9 mouse cellular contexts compared by ENCODE assay signal in the genomic region with DNA sequence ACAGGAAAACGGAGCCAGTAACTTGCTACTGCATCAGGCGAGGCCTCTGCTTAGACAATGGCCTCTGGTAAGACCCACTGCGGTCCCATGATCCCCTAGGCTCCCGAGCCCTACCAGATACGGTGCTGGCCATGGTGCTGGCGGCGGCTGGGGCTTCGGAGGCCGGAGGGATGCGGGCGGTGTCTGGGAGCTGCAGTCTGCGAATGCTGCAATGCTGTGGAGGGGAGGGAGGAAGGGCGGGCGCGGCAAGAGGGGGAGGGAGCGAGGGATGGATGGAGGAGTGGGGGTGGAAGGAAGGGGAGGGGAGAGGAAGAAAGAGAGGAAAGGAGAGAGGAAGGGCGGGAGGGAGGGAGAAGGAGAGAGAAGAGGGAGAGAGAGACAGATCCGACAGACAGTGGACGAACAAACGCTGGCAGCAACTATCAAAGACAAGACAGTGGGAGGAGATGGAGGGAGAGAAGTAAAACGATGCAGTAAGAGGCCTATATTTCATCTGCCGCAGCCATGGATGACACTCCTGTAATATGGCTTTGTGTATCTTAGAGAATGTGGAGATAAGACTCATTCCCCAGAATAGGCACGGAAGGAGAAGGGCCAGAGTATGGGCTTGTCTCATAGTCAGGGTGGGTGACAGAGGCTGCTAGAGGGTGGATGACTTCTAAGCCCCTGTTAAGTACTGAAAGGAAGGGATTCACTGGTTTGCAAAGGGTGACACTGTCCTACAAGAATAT. TPM values are rescaled to one million over a fixed set of nuclear protein-coding genes. Genes with fewer than 3 reads are reported as not detected.
DNase-seq lines count a peak whose midpoint lies in the region; ATAC-seq and TF ChIP-seq lines count a peak whose summit lies in the region.
"Had no signal": no experiment of that assay in that cellular context is flagged by ENCODE, and none has a peak within 500 bp of the region (broad histone marks: within the 10 kb centered on the region; RNA-seq: fewer than 3 reads in every experiment).

A gene (minus strand): TSS at position 421 of the 731 bp plus-strand sequence.

- 6% methylated on average over 19 of the region's 23 CpGs for WGBS in heart, embryonic 13.5 days
- 6% methylated on average over 21 of the region's 23 CpGs for WGBS in liver, embryonic 11.5 days
- 2% methylated on average over 19 of the region's 23 CpGs for WGBS in neural tube, embryonic 13.5 days

- peak within 1 kb of the TSS; percentile 82 for H3K4me3 ChIP-seq in ES-Bruce4 (ENCODE audit: low read depth, low read length)
- H3K4me3 ChIP-seq in heart, embryonic 13.5 days, result peak within 1 kb of the TSS; percentile 24
- H3K4me3 ChIP-seq in liver, embryonic 11.5 days (ENCODE audit: low read depth, low read length), result no peak within 1 kb of the TSS
- peak within 1 kb of the TSS; percentile 71 for H3K4me3 ChIP-seq in neural tube, embryonic 13.5 days

- no peaks in the 10 kb centered on the region for H3K36me3 ChIP-seq in ES-Bruce4 (ENCODE audit: control insufficient read depth, insufficient read depth, low read length, poor library complexity, severe bottlenecking)
- H3K36me3 ChIP-seq in heart, embryonic 13.5 days, result no peaks in the 10 kb centered on the region
- H3K36me3 ChIP-seq in liver, embryonic 11.5 days (ENCODE audit: control insufficient read depth, insufficient read depth, low read length), result no peaks in the 10 kb centered on the region
- H3K36me3 ChIP-seq in neural tube, embryonic 13.5 days, result 0 out of 2 replicates have a peak, but pooled peaks cover 1% of the 10 kb centered on the region

- H3K9me3 ChIP-seq in ES-Bruce4 (replicated peaks; ENCODE audit: control insufficient read depth, insufficient read depth, low read length, poor library complexity, severe bottlenecking), result no peaks in the 10 kb centered on the region
- H3K9me3 ChIP-seq in heart, embryonic 13.5 days, result no peaks in the 10 kb centered on the region
- H3K9me3 ChIP-seq in liver, embryonic 11.5 days (ENCODE audit: control insufficient read depth, low read length), result no peaks in the 10 kb centered on the region
- H3K9me3 ChIP-seq in neural tube, embryonic 13.5 days, result no peaks in the 10 kb centered on the region

- H3K27me3 ChIP-seq in ES-Bruce4 (ENCODE audit: control insufficient read depth, insufficient read depth, low read length, poor library complexity, severe bottlenecking), result no peaks in the 10 kb centered on the region
- H3K27me3 ChIP-seq in heart, embryonic 13.5 days (replicated peaks), result peaks cover 82% of the 10 kb centered on the region
- peaks cover 46% of the 10 kb centered on the region for H3K27me3 ChIP-seq in liver, embryonic 11.5 days (replicated peaks; ENCODE audit: control insufficient read depth, insufficient read depth, low read length)
- 0 out of 2 replicates have a peak, but pooled peaks cover 11% of the 10 kb centered on the region for H3K27me3 ChIP-seq in neural tube, embryonic 13.5 days

- TF ChIP-seq EP300 in ES-Bruce4 (IDR thresholded peaks at IDR 0.05; ENCODE audit: insufficient read depth, low read depth, low read length), result peak; percentile 17; the same call in 1 of the 2 replicates

- DNase-seq in adrenal gland, adult 8-10 months, result peak; percentile 20
- peak; percentile 81 for DNase-seq in embryo, embryonic 9.5 days (ENCODE audit: extremely low spot score)
- peak; percentile 86 for DNase-seq in kidney, postnatal 10 days
- peak; percentile 80 for DNase-seq in liver, embryonic 11.5 days (ENCODE audit: low spot score)
- DNase-seq in c-Kit-positive CD71-positive TER-119-positive erythroid progenitor cells, embryonic 14.5 days (ENCODE audit: low spot score), result no peak

- no peak for TF ChIP-seq CTCF in ES-Bruce4 (IDR thresholded peaks at IDR 0.05; ENCODE audit: low read depth, low read length)

- no peak within 1 kb of the TSS for H3K27ac ChIP-seq in ES-Bruce4 (ENCODE audit: insufficient read depth, low read length)
- no peak within 1 kb of the TSS for H3K27ac ChIP-seq in heart, embryonic 13.5 days (replicated peaks)
- no peak within 1 kb of the TSS for H3K27ac ChIP-seq in liver, embryonic 11.5 days (ENCODE audit: low read depth, low read length)
- H3K27ac ChIP-seq in neural tube, embryonic 13.5 days (replicated peaks), result peak within 1 kb of the TSS; percentile 96

- peaks cover 3% of the 10 kb centered on the region for H3K4me1 ChIP-seq in ES-Bruce4 (ENCODE audit: control insufficient read depth, insufficient read depth, low read length)
- H3K4me1 ChIP-seq in heart, embryonic 13.5 days, result peaks cover 12% of the 10 kb centered on the region
- no peaks in the 10 kb centered on the region for H3K4me1 ChIP-seq in liver, embryonic 11.5 days (replicated peaks; ENCODE audit: control insufficient read depth, insufficient read depth, low read length)
- peaks cover 34% of the 10 kb centered on the region for H3K4me1 ChIP-seq in neural tube, embryonic 13.5 days (replicated peaks)

- H3K4me2 ChIP-seq in heart, embryonic 13.5 days, result peak within 1 kb of the TSS; percentile 56
- H3K4me2 ChIP-seq in liver, embryonic 11.5 days, result peak within 1 kb of the TSS; percentile 45
- peak within 1 kb of the TSS; percentile 80 for H3K4me2 ChIP-seq in neural tube, embryonic 13.5 days

- peak within 1 kb of the TSS; percentile 39 for H3K9ac ChIP-seq in ES-Bruce4 (ENCODE audit: low read depth, poor library complexity, severe bottlenecking)
- H3K9ac ChIP-seq in heart, embryonic 13.5 days, result no peak within 1 kb of the TSS
- H3K9ac ChIP-seq in liver, embryonic 11.5 days (ENCODE audit: low read depth, low read length), result no peak within 1 kb of the TSS
- H3K9ac ChIP-seq in neural tube, embryonic 13.5 days, result peak within 1 kb of the TSS; percentile 94

- TF ChIP-seq POLR2A in ES-Bruce4 (IDR thresholded peaks at IDR 0.05; ENCODE audit: insufficient read depth, low read length), result no peak

- no peak for ATAC-seq in heart, embryonic 13.5 days (ENCODE audit: extremely low read depth, insufficient number of reproducible peaks, low FRiP score, low TSS enrichment)
- peak; percentile 39; the same call in 1 of the 2 replicates for ATAC-seq in liver, embryonic 11.5 days (replicated peaks; ENCODE audit: low FRiP score)
- ATAC-seq in neural tube, embryonic 13.5 days (ENCODE audit: low read depth), result peak; percentile 93

RNA-seq across cellular contexts. Expression of the gene that starts here (rescaled TPM):
- 1.2 and 1.8 TPM in 2 replicates for polyA plus RNA-seq in ES-Bruce4 (2011; ENCODE audit: insufficient read depth, insufficient read length, low read depth, missing spikeins)
- total RNA-seq in adrenal gland, adult 8-10 months (2022), result 10 to 100 TPM; 18.1 to 31.5 (median 20.7) TPM
- 1.5 and 2.4 TPM in 2 replicates for polyA plus RNA-seq in heart, embryonic 13.5 days (2015; fragmentation: Nextera tagmentation; extraction: Ambion mirVana)
- polyA plus RNA-seq in liver, embryonic 11.5 days (2014; fragmentation: Nextera tagmentation; extraction: Ambion mirVana), result 0.59 and 0.74 TPM in 2 replicates
- polyA plus RNA-seq in neural tube, embryonic 13.5 days (2015; fragmentation: Nextera tagmentation; extraction: Ambion mirVana), result 1,090 and 1,260 TPM in 2 replicates
- polyA plus RNA-seq: spleen, adult 2 months had no signal

Comparison
In these comparisons a context has a peak if more than half of its experiments do, and no peak if none do; other contexts are left out.
1. RNA of the gene that starts here (polyA plus RNA-seq): 1,090 to 1,260 TPM in neural tube, embryonic 13.5 days; 1.5 to 2.4 TPM in heart, embryonic 13.5 days, 1.2 to 1.8 TPM in ES-Bruce4 and 0.59 to 0.74 TPM in liver, embryonic 11.5 days; every median in the first group is over 100 times any median in the second.
2. Peak in DNase-seq, ATAC-seq and H3K4me2 ChIP-seq in liver, embryonic 11.5 days; RNA of the gene not detected or under 1 TPM.
3. H3K9ac ChIP-seq: peak in ES-Bruce4 (single experiment) and neural tube, embryonic 13.5 days (single experiment); none in heart, embryonic 13.5 days (single experiment) and liver, embryonic 11.5 days (single experiment).
4. Peak in every context shown above with its lines, with median percentiles within 50 percentile points of each other: H3K4me2 ChIP-seq.